Mouse (Mus musculus): ENCODE results near the gene Slc12a6. TPM values are rescaled to one million over a fixed set of nuclear protein-coding genes. Genes with fewer than 3 reads are reported as not detected.

Gene Slc12a6
- polyA plus RNA-seq, 1 experiment, result 115 TPM

- no peak for DNase-seq (ENCODE audit: extremely low spot score in 1 of 2, low spot score in 1 of 2)
These were observed 50.0 kb downstream of the Slc12a6 start for GRCm38 (mm10) chr2:112315638-112316037.

- DNase-seq (ENCODE audit: extremely low spot score in 1 of 2, low spot score in 1 of 2), result no peak
These were observed 52.6 kb downstream of the Slc12a6 start for GRCm38 (mm10) chr2:112318227-112318626.

- DNase-seq (ENCODE audit: extremely low spot score in 1 of 2, low spot score in 1 of 2), result no peak
These were observed 53.3 kb downstream of the Slc12a6 start for GRCm38 (mm10) chr2:112318905-112319304.

GRCm38 (mm10) chr2:112328069-112328777 is 62.6 kb downstream of the Slc12a6 start:
- no peak for DNase-seq (ENCODE audit: extremely low spot score in 1 of 2, low spot score in 1 of 2)

- DNase-seq (ENCODE audit: extremely low spot score in 1 of 2, low spot score in 1 of 2), result no peak
These were observed 66.7 kb downstream of the Slc12a6 start for GRCm38 (mm10) chr2:112332051-112332898.

GRCm38 (mm10) chr2:112337211-112337610 is 71.6 kb downstream of the Slc12a6 start:
- no peak for DNase-seq (ENCODE audit: extremely low spot score in 1 of 2, low spot score in 1 of 2)

GRCm38 (mm10) chr2:112339736-112340135 is 74.1 kb downstream of the Slc12a6 start:
- no peak for DNase-seq (ENCODE audit: extremely low spot score in 1 of 2, low spot score in 1 of 2)

GRCm38 (mm10) chr2:112341117-112341516 is 75.5 kb downstream of the Slc12a6 start:
- DNase-seq (ENCODE audit: extremely low spot score in 1 of 2, low spot score in 1 of 2), result no peak

GRCm38 (mm10) chr2:112348246-112348645 is 82.6 kb downstream of the Slc12a6 start:
- no peak for DNase-seq (ENCODE audit: extremely low spot score in 1 of 2, low spot score in 1 of 2)

- DNase-seq (ENCODE audit: extremely low spot score in 1 of 2, low spot score in 1 of 2), result no peak
These were observed 88.2 kb downstream of the Slc12a6 start for GRCm38 (mm10) chr2:112353685-112354455.

GRCm38 (mm10) chr2:112359611-112360010 is 94.0 kb downstream of the Slc12a6 start:
- DNase-seq (ENCODE audit: extremely low spot score in 1 of 2, low spot score in 1 of 2), result peak in 1 of 2 experiments; percentile 27

GRCm38 (mm10) chr2:112360012-112360780 is 94.6 kb downstream of the Slc12a6 start:
- no peak for DNase-seq (ENCODE audit: extremely low spot score in 1 of 2, low spot score in 1 of 2)

GRCm38 (mm10) chr2:112360781-112361169 is 95.2 kb downstream of the Slc12a6 start:
- no peak for DNase-seq (ENCODE audit: extremely low spot score in 1 of 2, low spot score in 1 of 2)

GRCm38 (mm10) chr2:112367222-112367621 is 101.6 kb downstream of the Slc12a6 start:
- no peak for DNase-seq (ENCODE audit: extremely low spot score in 1 of 2, low spot score in 1 of 2)

- peak; percentile 83 to 97 for DNase-seq (ENCODE audit: extremely low spot score in 1 of 2, low spot score in 1 of 2)
These were observed 102.4 kb downstream of the Slc12a6 start, which contains the start of gene Emc4 for GRCm38 (mm10) chr2:112367726-112368673. TSS of gene Emc4 (minus strand) at chr2:112368027.

- DNase-seq (ENCODE audit: extremely low spot score in 1 of 2, low spot score in 1 of 2), result no peak
These were observed 104.3 kb downstream of the Slc12a6 start for GRCm38 (mm10) chr2:112369941-112370340.

GRCm38 (mm10) chr2:112373141-112373540 is 107.5 kb downstream of the Slc12a6 start:
- no peak for DNase-seq (ENCODE audit: extremely low spot score in 1 of 2, low spot score in 1 of 2)

GRCm38 (mm10) chr2:112374610-112375009 is 109.0 kb downstream of the Slc12a6 start:
- no peak for DNase-seq (ENCODE audit: extremely low spot score in 1 of 2, low spot score in 1 of 2)

All from frontal cortex, adult 2 months (tissue).